Mouse (Mus musculus) c-Kit-negative CD71-positive TER-119-positive erythroid progenitor cells, embryonic 14.5 days (primary cell): ENCODE measurements at regions not wholly inside any gene's neighbourhood (a gene's known extent, or its start where the extent isn't known, plus 50 kb on each side); places are given as distances from the start of the nearest gene placed in this dataset.

Experiments used
- DNase-seq: peaks from one replicate; pipeline ENCODE4 v3.0.0-alpha.2; 2013; ENCODE audit warnings: low read depth, low spot score

GRCm38 (mm10) chr11:24340677-24341076 lies 262.8 kb downstream of the Bcl11a start:
- no peak for DNase-seq

- no peak for DNase-seq
Observed at GRCm38 (mm10) chr11:24341650-24342049, 263.8 kb downstream of the Bcl11a start.

- no peak for DNase-seq
Observed at GRCm38 (mm10) chr11:24342176-24342575, 264.3 kb downstream of the Bcl11a start.

GRCm38 (mm10) chr11:24342732-24343131 lies 264.9 kb downstream of the Bcl11a start:
- DNase-seq, result no peak

GRCm38 (mm10) chr11:24347225-24347624 lies 269.4 kb downstream of the Bcl11a start:
- DNase-seq, result no peak

GRCm38 (mm10) chr11:24348741-24349140 lies 270.9 kb downstream of the Bcl11a start:
- DNase-seq, result no peak

- no peak for DNase-seq
Observed at GRCm38 (mm10) chr11:24349967-24350643, 272.2 kb downstream of the Bcl11a start.

GRCm38 (mm10) chr11:24350839-24351238 lies 273.0 kb downstream of the Bcl11a start:
- DNase-seq, result no peak

- DNase-seq, result no peak
Observed at GRCm38 (mm10) chr11:24352071-24352470, 274.2 kb downstream of the Bcl11a start.

- no peak for DNase-seq
Observed at GRCm38 (mm10) chr11:24353056-24353455, 275.2 kb downstream of the Bcl11a start.

- no peak for DNase-seq
Observed at GRCm38 (mm10) chr11:24357388-24357787, 279.5 kb downstream of the Bcl11a start.

- no peak for DNase-seq
Observed at GRCm38 (mm10) chr11:24359086-24359485, 281.2 kb downstream of the Bcl11a start.

- no peak for DNase-seq
Observed at GRCm38 (mm10) chr11:24361998-24362687, 284.3 kb downstream of the Bcl11a start.

GRCm38 (mm10) chr11:24362688-24363035 lies 284.8 kb downstream of the Bcl11a start:
- no peak for DNase-seq

- DNase-seq, result no peak
Observed at GRCm38 (mm10) chr11:24363418-24364364, 285.8 kb downstream of the Bcl11a start.

GRCm38 (mm10) chr11:24370198-24370860 lies 292.5 kb downstream of the Bcl11a start:
- no peak for DNase-seq

- DNase-seq, result no peak
Observed at GRCm38 (mm10) chr11:24370861-24371686, 293.2 kb downstream of the Bcl11a start.

GRCm38 (mm10) chr11:24371687-24371950 lies 293.8 kb downstream of the Bcl11a start:
- DNase-seq, result no peak

- DNase-seq, result no peak
Observed at GRCm38 (mm10) chr11:24371963-24372362, 294.1 kb downstream of the Bcl11a start.

GRCm38 (mm10) chr11:24372616-24373015 lies 294.8 kb downstream of the Bcl11a start:
- no peak for DNase-seq

- DNase-seq, result no peak
Observed at GRCm38 (mm10) chr11:24373301-24373700, 295.4 kb downstream of the Bcl11a start.
